Mouse (Mus musculus) forebrain, postnatal 0 days (tissue): Measurements from ENCODE around the gene Ptpro. TPM values are rescaled to one million over a fixed set of nuclear protein-coding genes. Genes with fewer than 3 reads are reported as not detected.

Source experiments
- ATAC-seq: fragments of 200-750 bp; cut with Nextera tagmentation; 2 replicates; pipeline ENCODE4 v1.8.0; 2017; ENCODE audit warnings: mild to moderate bottlenecking, moderate library complexity
- DNase-seq: peaks from one replicate; pipeline ENCODE4 v3.0.0-alpha.2; 2015
- H3K27ac ChIP-seq: fragments of 300-500 bp; sonication (generic); 2 replicates; pipeline ENCODE4 v1.5.1; 2014; ENCODE audit warnings: low read depth, mild to moderate bottlenecking, antibody characterized with exemption, low read length, moderate library complexity, mixed read lengths
- H3K27me3 ChIP-seq: fragments of 300-500 bp; sonication (generic); 2 replicates; pipeline ENCODE4 v1.6.1; 2014; ENCODE audit warnings: mild to moderate bottlenecking, low read length, mixed read lengths; ENCODE audit not compliant: insufficient read depth
- H3K36me3 ChIP-seq: fragments of 300-500 bp; sonication (generic); 2 replicates; pipeline ENCODE4 v1.6.1; 2014; ENCODE audit warnings: mild to moderate bottlenecking, moderate library complexity; ENCODE audit not compliant: insufficient read depth
- H3K4me1 ChIP-seq: fragments of 300-500 bp; sonication (generic); 2 replicates; pipeline ENCODE4 v1.6.1; 2014; ENCODE audit warnings: antibody characterized with exemption; ENCODE audit not compliant: insufficient read depth
- H3K4me2 ChIP-seq: fragments of 300-500 bp; sonication (generic); 2 replicates; pipeline ENCODE4 v1.6.1; 2014; ENCODE audit warnings: low read depth, mild to moderate bottlenecking, moderate library complexity
- H3K4me3 ChIP-seq: fragments of 300-500 bp; sonication (generic); 2 replicates; pipeline ENCODE4 v1.5.1; 2014; ENCODE audit warnings: low read depth, low read length, mixed read lengths
- H3K9ac ChIP-seq: fragments of 300-500 bp; sonication (generic); 2 replicates; pipeline ENCODE4 v1.6.1; 2014; ENCODE audit warnings: mild to moderate bottlenecking
- H3K9me3 ChIP-seq: fragments of 300-500 bp; sonication (generic); 2 replicates; pipeline ENCODE4 v1.6.1; 2016; ENCODE audit warnings: low read length
- CTCF ChIP-seq: sonication (generic); IDR thresholded peaks from 2 replicates; pipeline ENCODE4 v1.5.1; 2016; ENCODE audit warnings: antibody characterized with exemption, control low read depth, low read depth
- WGBS: fragments of 180-500 bp; shearing (Covaris S2); extraction: QIAGEN DNeasy Blood & Tissue Kit; methylation state at CpG from one replicate; pipeline ENCODE4 v1.1.7; 2014; 5-methylcytosine and 5-hydroxymethylcytosine counted together
- polyA plus RNA-seq: library from polyadenylated mRNA; unstranded; fragments of >200 nt; fragmentation: Nextera tagmentation; extraction: Ambion mirVana; gene quantifications from 2 replicates; pipeline ENCODE4 v1.2.1, GENCODE M21; 2015
- total RNA-seq: library from RNA; depleted of rRNA; stranded (reverse); fragments of >200 nt; gene quantifications from 2 replicates; pipeline ENCODE4 v1.2.3, GENCODE M21; 2014

Ptpro gene
- total and polyA plus RNA-seq, 2 experiments from 2014 or later = 45.2 to 132 TPM

DNA sequence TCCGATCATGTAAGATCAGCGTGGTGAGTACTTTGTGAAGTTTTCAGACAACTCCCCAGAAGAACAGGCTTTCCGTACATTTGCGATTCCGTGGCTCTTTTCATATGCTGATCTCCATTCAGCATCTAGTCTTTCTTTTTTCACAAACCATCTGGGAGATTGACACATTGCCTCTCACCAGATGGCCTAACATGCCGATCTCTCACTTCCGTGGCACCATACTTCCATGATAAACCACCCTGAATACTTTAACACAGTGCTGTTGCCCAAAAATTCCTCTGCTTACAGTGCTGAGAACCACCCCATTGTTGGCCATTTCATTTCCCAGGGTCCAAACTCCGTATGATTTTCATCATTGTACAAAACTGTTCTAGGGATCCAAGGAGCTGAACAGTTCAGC lies 20.4 kb downstream of the Ptpro start:
- Histone ChIP-seq H3K27ac (peak overlapping the region; percentile 57; the same call in 1 of the 2 replicates), H3K4me2 (no peak overlapping the region), H3K9ac (no peak overlapping the region), H3K4me3 (no peak overlapping the region), H3K36me3 (no peaks in the 10 kb centered on the region), H3K4me1 (peaks cover 9% of the 10 kb centered on the region; the same call in 1 of the 2 replicates), H3K27me3 (no peaks in the 10 kb centered on the region), H3K9me3 (no peaks in the 10 kb centered on the region)
- TF ChIP-seq CTCF = no peak
- WGBS = 27% methylated on average over 8 of the region's 8 CpGs
- DNase-seq = peak; percentile 79
- peak; percentile 76 for ATAC-seq

DNA sequence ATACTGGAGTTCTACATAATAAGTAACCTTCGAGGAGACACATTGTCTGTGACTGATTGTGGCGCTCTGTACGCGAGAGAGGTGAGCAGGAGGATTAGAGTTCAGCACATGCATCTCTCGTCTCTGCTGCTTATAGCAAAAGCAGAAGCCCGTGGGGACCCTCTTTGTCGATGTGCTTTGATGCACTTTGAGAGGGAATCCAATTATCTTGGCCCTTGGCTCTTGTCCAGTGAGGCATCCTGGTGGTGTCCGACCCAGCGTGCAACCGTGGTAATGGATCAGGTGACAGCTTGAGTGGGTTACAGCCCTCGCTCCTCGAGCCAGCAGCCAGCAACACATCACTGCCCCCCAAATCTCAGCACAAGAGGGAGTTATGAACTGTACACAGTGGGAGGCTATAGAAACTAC lies 25.5 kb downstream of the Ptpro start:
- Histone ChIP-seq H3K4me1 (peaks cover 24% of the 10 kb centered on the region), H3K9ac (no peak overlapping the region), H3K36me3 (no peaks in the 10 kb centered on the region; the same call in 1 of the 2 replicates), H3K27ac (0 out of 2 replicates have a peak overlapping the region, but pooled peaks have one; percentile 1), H3K4me3 (no peak overlapping the region), H3K9me3 (no peaks in the 10 kb centered on the region), H3K4me2 (no peak overlapping the region), H3K27me3 (no peaks in the 10 kb centered on the region)
- DNase-seq (no peak), ATAC-seq (no peak)
- WGBS = 19% methylated on average over 12 of the region's 12 CpGs
- no peak for TF ChIP-seq CTCF

DNA sequence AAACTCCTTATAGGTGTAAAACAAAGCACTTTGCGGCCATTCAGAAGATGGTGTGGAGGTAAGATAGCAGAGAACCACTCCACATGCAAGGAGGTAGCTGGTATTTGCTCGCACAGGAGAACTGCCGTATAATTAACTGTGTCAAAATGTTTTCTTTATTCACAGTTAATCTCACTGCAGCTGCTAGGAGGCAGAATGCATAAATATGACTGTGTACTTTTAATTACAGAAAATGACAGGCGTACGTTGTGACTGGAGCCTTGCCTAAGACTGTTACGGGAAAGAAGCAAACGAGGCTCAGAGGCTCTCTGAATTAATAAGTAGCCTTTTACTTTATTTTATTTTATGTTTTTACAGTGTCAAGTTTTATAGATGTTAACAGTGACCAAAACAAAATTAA lies 27.5 kb downstream of the Ptpro start:
- DNase-seq (no peak), ATAC-seq (no peak)
- Histone ChIP-seq H3K9ac (no peak overlapping the region), H3K4me1 (peaks cover 24% of the 10 kb centered on the region), H3K4me2 (no peak overlapping the region), H3K9me3 (no peaks in the 10 kb centered on the region), H3K27ac (no peak overlapping the region; the same call in 1 of the 2 replicates), H3K36me3 (no peaks in the 10 kb centered on the region; the same call in 1 of the 2 replicates), H3K4me3 (no peak overlapping the region), H3K27me3 (no peaks in the 10 kb centered on the region)
- TF ChIP-seq CTCF = 0 out of 2 replicates have a peak, but pooled peaks have one; percentile 4
- WGBS = 29% methylated on average over 7 of the region's 7 CpGs

GRCm38 (mm10) chr6:137281541-137282049 lies 29.5 kb downstream of the Ptpro start:
- no peak for TF ChIP-seq CTCF
- DNase-seq = no peak
- Histone ChIP-seq H3K4me2 (no peak overlapping the region), H3K4me1 (peaks cover 24% of the 10 kb centered on the region), H3K4me3 (no peak overlapping the region), H3K27me3 (no peaks in the 10 kb centered on the region), H3K27ac (no peak overlapping the region), H3K9ac (no peak overlapping the region), H3K36me3 (no peaks in the 10 kb centered on the region; the same call in 1 of the 2 replicates), H3K9me3 (no peaks in the 10 kb centered on the region)
- peak; percentile 62 for ATAC-seq
- WGBS = 66% methylated on average over 6 of the region's 6 CpGs

GRCm38 (mm10) chr6:137282050-137282449 lies 29.9 kb downstream of the Ptpro start:
- no peak overlapping the region for H3K4me2 ChIP-seq
- H3K9me3 ChIP-seq = no peaks in the 10 kb centered on the region
- 64% methylated on average over 7 of the region's 7 CpGs for WGBS
- H3K4me3 ChIP-seq = no peak overlapping the region
- no peak overlapping the region for H3K27ac ChIP-seq
- peaks cover 23% of the 10 kb centered on the region for H3K4me1 ChIP-seq
- H3K9ac ChIP-seq = no peak overlapping the region
- H3K36me3 ChIP-seq = no peaks in the 10 kb centered on the region; the same call in 1 of the 2 replicates
- peak; percentile 21; the same call in 1 of the 2 replicates for ATAC-seq
- DNase-seq = peak; percentile 56
- H3K27me3 ChIP-seq = no peaks in the 10 kb centered on the region
- TF ChIP-seq CTCF = no peak

GRCm38 (mm10) chr6:137286376-137286775 lies 34.3 kb downstream of the Ptpro start:
- Histone ChIP-seq H3K27me3 (no peaks in the 10 kb centered on the region), H3K36me3 (no peaks in the 10 kb centered on the region), H3K9ac (no peak overlapping the region), H3K4me2 (no peak overlapping the region), H3K9me3 (no peaks in the 10 kb centered on the region), H3K4me3 (no peak overlapping the region), H3K4me1 (no peaks in the 10 kb centered on the region; the same call in 1 of the 2 replicates), H3K27ac (no peak overlapping the region)
- ATAC-seq = no peak
- no peak for TF ChIP-seq CTCF
- no peak for DNase-seq
- WGBS = 88% methylated on average over 6 of the region's 6 CpGs

- H3K36me3 ChIP-seq = no peaks in the 10 kb centered on the region
- H3K4me3 ChIP-seq = no peak overlapping the region
- H3K9ac ChIP-seq = no peak overlapping the region
- H3K27ac ChIP-seq = no peak overlapping the region
- no peaks in the 10 kb centered on the region for H3K27me3 ChIP-seq
- ATAC-seq (no peak), DNase-seq (no peak)
- 58% methylated on average over 7 of the region's 7 CpGs for WGBS
- H3K4me2 ChIP-seq = no peak overlapping the region
- no peaks in the 10 kb centered on the region for H3K9me3 ChIP-seq
- TF ChIP-seq CTCF = no peak
- H3K4me1 ChIP-seq = no peaks in the 10 kb centered on the region
Measured at GRCm38 (mm10) chr6:137287788-137288187, 35.7 kb downstream of the Ptpro start.
